Mouse (Mus musculus): Measurements from ENCODE around the gene Actl6b.

The Actl6b gene

DNA sequence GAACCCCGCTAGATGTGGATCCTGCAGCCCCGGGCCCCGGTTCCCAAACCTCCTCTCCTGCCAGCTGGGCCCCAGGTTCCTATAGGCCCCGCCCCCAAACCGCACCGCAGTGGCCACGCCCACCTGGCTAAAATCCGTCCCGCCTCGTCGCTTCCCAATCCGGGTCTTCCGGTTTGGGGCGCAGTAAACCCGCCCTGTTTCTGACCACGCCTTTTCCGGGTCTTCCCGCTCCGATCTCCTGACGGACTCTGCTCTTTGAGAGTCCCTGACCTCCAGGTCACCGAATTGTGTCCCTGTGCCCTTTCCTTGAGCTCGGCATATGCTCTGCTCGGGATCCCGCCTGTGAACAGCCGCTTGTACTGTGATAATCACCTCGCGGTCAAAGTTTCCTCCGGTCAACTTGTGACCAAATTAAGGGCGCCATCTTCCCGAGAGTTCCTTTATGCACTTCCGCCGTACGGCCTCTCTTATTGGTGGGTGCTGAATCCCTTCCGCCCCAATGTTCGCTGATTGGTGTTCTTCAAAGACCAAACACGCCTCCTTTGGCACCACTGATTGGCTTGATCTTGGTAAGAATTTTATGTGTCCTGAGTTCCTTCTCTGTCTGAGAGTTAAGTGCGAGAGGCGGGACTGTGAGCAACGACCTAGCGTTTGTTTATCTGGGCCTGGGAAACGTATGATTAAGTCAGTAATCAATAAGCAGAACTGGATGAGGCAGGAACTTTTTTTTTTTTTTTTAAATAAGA lies 47.5 kb downstream of the Actl6b start, which contains the start of gene Mospd3:
Gene Mospd3 (minus strand): TSS at position 440 of the 746 bp plus-strand sequence.
- WGBS, result under 1% methylated on average over 41 of the region's 41 CpGs

DNA sequence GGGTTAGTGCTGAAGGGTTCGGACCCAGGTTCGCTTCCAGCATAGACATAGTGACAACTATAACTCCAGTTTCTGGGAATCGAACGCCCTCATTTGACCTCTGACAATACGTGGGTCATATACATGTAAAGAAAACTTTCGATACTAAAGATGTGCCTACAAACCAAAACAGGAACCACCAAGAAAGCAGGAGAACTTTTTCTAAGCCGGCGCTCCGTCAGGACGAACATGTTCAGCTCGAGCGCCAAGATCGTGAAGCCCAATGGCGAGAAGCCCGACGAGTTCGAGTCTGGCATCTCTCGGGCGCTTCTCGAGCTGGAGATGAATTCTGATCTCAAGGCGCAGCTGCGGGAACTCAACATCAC lies 48.0 kb downstream of the Actl6b start:
- under 1% methylated on average over 22 of the region's 22 CpGs for WGBS

GRCm38 (mm10) chr5:137607860-137608653 lies 54.7 kb downstream of the Actl6b start:
- WGBS, result 28% methylated on average over 26 of the region's 26 CpGs

- WGBS, result 40% methylated on average over 23 of the region's 23 CpGs
Measured at GRCm38 (mm10) chr5:137608654-137609190, 55.4 kb downstream of the Actl6b start.

GRCm38 (mm10) chr5:137609292-137609691 lies 56.0 kb downstream of the Actl6b start:
- 74% methylated on average over 3 of the region's 3 CpGs for WGBS

GRCm38 (mm10) chr5:137610056-137610455 lies 56.7 kb downstream of the Actl6b start:
- WGBS, result 84% methylated on average over 4 of the region's 4 CpGs

DNA sequence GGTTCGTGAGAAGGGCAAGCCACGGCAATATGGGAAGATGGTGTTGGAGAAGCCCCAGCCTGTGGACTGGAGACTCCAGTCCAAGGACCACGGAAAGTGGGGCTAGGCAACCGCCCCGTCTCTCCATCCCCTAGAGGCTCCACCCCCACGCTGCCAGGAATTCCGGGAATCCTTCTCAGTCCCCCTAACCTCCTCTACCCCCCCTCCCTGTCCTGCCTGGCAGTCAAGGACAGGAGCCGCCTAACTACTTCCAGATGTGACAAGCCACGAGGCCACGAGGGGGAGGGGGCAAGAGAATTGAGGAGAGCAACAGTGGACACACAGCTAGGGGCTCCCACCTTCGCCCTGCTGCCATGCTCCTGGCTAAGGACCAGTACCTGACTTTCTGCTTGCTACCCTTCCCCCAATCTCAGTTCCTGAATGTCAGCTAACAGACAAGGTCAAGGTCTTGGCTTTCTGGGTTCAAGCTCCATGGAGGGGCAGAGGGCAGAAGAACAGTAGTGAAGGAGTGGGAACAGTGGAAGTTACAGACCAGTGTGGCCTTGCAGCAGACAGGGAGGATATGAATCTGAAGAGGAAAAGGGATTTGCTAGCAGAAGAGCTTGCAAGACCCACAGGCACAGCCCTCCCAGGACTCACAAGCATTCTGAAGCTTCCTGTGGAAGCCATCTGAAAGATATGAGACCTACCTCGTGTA lies 57.4 kb downstream of the Actl6b start:
- 46% methylated on average over 12 of the region's 12 CpGs for WGBS

DNA sequence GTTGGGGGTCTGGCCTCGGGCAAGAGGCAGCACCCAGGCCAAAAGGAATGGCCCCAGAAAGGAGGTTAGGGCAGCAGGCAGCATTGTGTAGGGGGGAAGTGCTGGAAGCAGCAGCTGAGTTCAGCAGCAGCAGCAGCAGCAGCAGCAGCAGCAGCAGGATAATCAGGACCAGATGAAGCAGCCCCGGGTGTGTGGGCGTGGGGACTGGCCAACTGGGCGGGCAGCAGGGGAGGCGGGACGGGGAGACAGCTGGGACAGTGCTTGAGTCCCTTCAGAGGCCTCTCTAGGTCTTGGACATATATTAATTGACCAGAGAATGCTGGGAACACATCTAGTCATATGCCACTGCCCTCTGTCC lies 57.9 kb downstream of the Actl6b start:
- 35% methylated on average over 6 of the region's 6 CpGs for WGBS

DNA sequence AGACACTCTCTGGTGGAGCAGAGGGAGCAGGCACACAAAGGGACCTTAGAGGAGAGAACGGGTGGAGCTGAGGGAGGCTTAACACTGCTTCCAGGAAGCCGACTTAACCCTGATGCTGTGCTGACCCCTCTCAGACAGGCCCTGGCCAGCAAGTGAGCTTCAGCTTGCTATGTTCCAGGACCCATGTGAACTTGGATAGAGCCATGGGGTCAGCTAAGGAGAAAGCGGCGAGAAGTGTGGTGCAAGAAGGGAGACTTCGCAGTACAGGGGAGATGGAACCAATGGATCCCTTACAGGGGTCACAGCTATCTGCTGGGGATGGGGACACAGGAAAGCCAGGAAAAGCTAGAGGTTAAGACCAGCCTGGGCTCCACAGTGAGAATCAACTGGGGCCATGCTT lies 59.8 kb downstream of the Actl6b start:
- WGBS, result 75% methylated on average over 5 of the region's 5 CpGs

DNA sequence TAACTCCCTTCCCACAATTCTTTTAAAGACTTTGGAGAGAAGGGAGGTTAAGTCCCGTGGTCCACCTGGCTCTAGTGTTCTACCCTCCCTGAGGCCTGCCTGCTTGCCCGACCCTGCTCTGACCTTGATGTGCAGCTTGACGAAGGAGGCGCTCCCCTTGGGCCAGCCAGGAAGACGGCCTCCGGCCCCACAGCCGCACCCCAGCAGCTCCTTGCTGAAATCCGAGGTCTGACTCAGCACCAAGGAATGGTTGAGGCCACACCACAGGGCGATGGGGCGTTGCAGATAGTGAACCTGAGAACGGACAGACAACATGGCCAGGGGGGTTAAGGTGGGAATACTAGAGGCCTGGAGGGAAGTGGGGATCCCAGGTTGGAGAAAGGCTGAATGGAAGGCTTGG lies 60.2 kb downstream of the Actl6b start, which contains the start of gene Pcolce:
Gene Pcolce (minus strand): TSS at position 235 of the 400 bp plus-strand sequence.
- 76% methylated on average over 11 of the region's 11 CpGs for WGBS

DNA sequence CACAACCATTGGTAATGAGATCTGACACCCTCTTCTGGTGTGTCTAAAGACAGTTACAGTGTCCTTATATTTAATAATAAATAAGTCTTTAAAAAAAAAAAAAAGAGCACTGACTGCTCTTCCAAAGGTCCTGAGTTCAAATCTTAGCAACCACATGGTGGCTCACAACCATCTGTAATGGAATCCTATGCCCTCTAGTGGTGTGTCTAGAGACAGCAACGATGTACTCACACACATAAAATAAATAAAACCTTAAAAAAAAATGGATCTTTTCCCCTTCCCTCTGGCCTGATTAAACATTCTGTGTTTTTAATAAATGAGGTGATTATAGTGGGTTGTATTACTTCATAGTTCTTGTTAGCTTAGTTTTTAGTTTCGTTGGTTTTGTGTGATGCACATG lies 61.6 kb downstream of the Actl6b start:
- WGBS, result 94% methylated on average over 2 of the region's 2 CpGs

GRCm38 (mm10) chr5:137615347-137615746 lies 62.0 kb downstream of the Actl6b start:
- 94% methylated on average over 7 of the region's 7 CpGs for WGBS
